Mouse (Mus musculus) brown adipose tissue, adult 24 weeks (tissue): Measurements from ENCODE around the gene Sult1b1. TPM values are rescaled to one million over a fixed set of nuclear protein-coding genes. Genes with fewer than 3 reads are reported as not detected.
"Not testable (repeated sequence)": the region's sequence is repeated elsewhere in the genome, so short reads cannot be mapped to it uniquely, and the experiment has no call there.

Experiments used
- H3K27ac ChIP-seq: fragments of 200-500 bp; replicated peaks from 2 replicates; pipeline ENCODE4 v1.5.1; 2012; ENCODE audit warnings: low read depth, mild to moderate bottlenecking, low read length
- H3K4me1 ChIP-seq: fragments of 200-500 bp; 2 replicates; pipeline ENCODE4 v1.6.1; 2012; ENCODE audit warnings: low read length, mixed read lengths; ENCODE audit not compliant: control insufficient read depth, insufficient read depth, insufficient read length
- H3K4me3 ChIP-seq: fragments of 200-500 bp; 2 replicates; pipeline ENCODE4 v1.5.1; 2012; ENCODE audit warnings: low read depth, mild to moderate bottlenecking, low read length, moderate library complexity; ENCODE audit not compliant: insufficient read depth
- polyA plus RNA-seq: library from polyadenylated mRNA; stranded (reverse); fragments of >200 nt; gene quantifications from 2 replicates; pipeline ENCODE4 v1.2.4, GENCODE M21; 2012; ENCODE audit not compliant: missing spikeins, insufficient read depth, insufficient read length

The Sult1b1 gene
- polyA plus RNA-seq, result not detected in 2 replicates

DNA sequence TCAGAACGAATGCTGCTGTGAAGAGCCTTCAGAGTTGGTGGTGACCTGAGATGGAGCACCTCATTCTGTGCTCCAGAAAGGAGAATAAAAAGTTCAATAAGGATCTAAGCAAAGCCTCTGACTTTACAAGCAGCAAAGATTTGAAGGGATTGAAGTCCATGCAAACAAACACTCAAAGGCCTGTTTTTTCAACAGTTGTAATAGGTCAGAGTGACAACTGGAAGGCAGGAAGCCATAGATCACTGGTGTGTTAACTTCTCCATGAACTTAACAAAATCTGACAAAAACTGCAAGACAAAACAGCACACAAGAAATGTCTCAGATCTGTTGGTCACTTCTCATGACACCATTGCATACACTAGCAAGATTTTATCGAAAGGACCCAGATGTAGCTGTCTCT lies at the start of gene Sult1b1:
Gene Sult1b1 (minus strand): TSS at position 85 of the 400 bp plus-strand sequence.
- Histone ChIP-seq H3K4me3 (no peak within 1 kb of the TSS), H3K4me1 (no peaks in the 10 kb centered on the region), H3K27ac (no peak within 1 kb of the TSS)

DNA sequence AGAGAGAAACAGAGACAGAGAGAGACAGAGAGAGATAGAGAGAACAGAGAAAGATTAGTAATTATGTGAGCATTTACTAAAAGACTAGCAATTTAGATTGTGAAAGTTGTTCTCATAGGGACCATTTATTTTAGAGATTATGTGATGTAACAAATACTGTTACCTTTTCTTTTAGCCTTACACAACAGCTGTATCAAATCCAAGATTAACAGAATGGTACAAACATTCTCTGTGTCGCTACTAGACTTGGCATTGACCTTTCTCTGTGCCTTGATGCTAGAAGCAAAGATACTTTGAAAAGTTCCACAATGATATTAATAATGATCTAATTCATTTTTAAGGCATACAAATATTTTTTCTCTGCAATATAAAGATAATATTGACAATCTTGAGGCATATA lies 42.4 kb upstream of the Sult1b1 start:
- Histone ChIP-seq H3K27ac (no peak overlapping the region), H3K4me3 (no peak overlapping the region), H3K4me1 (no peaks in the 10 kb centered on the region; the same call in 1 of the 2 replicates)

DNA sequence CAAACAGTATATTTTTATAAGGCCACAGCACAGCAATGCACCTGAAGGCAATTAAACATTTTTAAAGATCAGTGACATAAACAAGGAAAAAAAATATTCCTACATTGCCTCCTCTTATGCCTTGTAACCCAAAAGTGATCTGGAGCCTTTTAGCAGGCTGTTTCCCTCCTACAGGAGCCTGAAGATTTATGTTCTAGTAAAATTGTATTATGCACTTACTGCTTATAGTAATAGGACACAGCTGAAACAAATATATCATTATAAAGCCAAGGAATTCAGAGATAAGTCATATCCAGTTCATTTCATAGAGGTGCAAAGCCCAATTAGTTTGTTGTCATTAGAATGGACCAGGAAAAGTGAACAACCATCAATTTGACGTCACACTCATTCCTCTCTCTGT lies 36.2 kb upstream of the Sult1b1 start:
- no peak overlapping the region for H3K4me3 ChIP-seq
- no peak overlapping the region for H3K27ac ChIP-seq
- no peaks in the 10 kb centered on the region for H3K4me1 ChIP-seq

- Histone ChIP-seq H3K4me1 (no peaks in the 10 kb centered on the region), H3K4me3 (no peak overlapping the region), H3K27ac (no peak overlapping the region; the same call in 1 of the 2 replicates)
Measured at GRCm38 (mm10) chr5:87573490-87573889, 35.5 kb upstream of the Sult1b1 start.

DNA sequence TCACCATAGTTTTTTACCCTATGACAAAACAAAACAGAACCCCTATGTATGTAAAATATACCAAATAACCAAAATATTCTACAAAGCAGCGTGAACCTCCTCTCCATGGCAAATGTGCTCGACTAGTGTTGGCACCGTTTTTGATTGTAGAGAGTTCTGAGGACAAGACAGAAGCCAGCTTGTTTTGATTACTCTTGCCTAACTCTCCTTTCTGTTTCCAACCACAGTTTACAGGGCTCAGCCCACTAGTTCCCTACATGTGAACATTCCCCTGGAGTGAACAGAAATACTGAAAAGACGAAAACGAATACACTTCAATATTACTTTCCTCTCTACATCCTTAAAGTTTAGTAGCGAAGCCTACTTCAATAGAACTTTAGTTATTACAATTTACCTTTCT lies 34.8 kb upstream of the Sult1b1 start:
- H3K4me1 ChIP-seq, result no peaks in the 10 kb centered on the region
- H3K27ac ChIP-seq, result no peak overlapping the region
- no peak overlapping the region for H3K4me3 ChIP-seq

DNA sequence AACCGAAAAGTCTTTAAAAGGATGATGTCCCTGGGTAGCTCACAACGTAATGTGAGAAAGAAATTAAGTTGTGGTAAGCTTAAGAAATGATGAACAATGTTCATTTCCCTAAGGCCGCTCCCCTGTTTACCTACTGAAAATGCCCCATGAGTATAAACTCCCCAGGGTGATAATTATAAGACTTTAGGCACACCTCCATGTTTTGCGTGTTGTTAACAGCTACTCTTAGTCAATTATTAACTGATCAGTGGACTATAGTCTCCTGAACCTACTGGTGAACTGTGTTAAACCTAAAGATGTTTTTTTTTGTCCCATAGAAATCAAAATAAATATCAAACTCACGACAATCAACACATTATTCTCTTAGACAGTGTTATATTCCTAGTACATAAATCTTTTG lies 30.9 kb upstream of the Sult1b1 start, which contains the start of gene Sult1d1:
Gene Sult1d1 (minus strand): TSS at position 183 of the 400 bp plus-strand sequence.
- H3K4me1 ChIP-seq, result no peaks in the 10 kb centered on the region
- no peak within 1 kb of the TSS for H3K27ac ChIP-seq
- H3K4me3 ChIP-seq, result no peak within 1 kb of the TSS

GRCm38 (mm10) chr5:87567306-87567705 lies 29.3 kb upstream of the Sult1b1 start:
- Histone ChIP-seq H3K4me3 (no peak overlapping the region), H3K27ac (no peak overlapping the region), H3K4me1 (no peaks in the 10 kb centered on the region)

DNA sequence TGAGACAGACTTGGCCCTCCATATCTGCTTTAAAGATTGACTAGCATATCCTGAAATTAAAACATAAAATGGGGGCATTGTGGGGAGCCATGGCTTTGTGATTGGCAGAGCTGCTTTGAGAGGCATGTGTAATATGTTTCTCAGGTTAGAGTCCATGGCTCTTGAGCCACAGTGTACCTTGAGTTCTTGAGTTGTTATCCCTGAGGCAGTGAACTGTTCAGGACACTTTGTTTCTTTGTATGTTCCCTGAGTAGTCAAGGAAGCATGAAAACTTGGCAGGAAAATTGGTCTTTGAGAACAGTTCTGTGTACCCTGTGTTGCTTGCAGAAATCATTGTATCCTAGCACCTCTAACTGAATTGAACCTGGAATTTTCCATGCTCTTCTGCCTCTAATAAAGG lies 25.0 kb upstream of the Sult1b1 start:
- Histone ChIP-seq H3K27ac (no peak overlapping the region), H3K4me1 (no peaks in the 10 kb centered on the region), H3K4me3 (no peak overlapping the region)

GRCm38 (mm10) chr5:87562526-87562925 lies 24.5 kb upstream of the Sult1b1 start:
- H3K4me1 ChIP-seq, result no peaks in the 10 kb centered on the region
- no peak overlapping the region for H3K27ac ChIP-seq
- no peak overlapping the region for H3K4me3 ChIP-seq

GRCm38 (mm10) chr5:87560145-87560544 lies 22.1 kb upstream of the Sult1b1 start:
- no peak overlapping the region for H3K4me3 ChIP-seq
- H3K4me1 ChIP-seq, result no peaks in the 10 kb centered on the region
- no peak overlapping the region for H3K27ac ChIP-seq

GRCm38 (mm10) chr5:87550935-87551334 lies 12.9 kb upstream of the Sult1b1 start:
- Histone ChIP-seq H3K27ac (no peak overlapping the region), H3K4me3 (no peak overlapping the region), H3K4me1 (no peaks in the 10 kb centered on the region)

DNA sequence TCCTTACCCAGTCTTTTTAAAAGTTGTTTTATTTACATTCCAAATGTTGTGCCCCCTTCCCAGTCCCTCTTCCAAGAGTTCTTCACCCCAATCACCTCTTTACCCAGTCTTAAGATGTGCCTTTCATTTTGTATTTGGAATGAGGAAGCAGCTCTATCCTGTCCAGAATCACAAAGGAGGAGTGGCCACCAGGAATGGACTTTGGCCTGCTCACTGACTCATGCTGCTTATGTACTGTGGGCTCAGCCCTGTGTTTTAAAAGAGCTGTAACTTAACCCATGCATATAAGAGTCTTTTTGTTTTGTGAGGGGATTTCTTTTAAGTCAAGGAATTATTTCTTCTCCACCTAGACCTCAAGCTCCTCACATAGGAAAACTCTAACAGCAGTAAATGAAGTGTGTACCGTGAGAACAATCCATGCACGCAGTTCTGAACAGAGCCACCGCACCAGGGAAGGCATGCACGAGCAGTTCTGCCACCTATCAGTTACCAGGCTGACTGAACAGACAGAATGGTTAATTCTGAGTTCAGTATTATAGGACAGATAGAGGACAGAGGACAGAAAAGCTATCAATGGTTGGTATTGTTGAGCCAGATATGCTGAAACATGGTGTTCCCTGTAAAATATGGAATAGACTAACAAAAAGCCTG lies 1.9 kb downstream of the Sult1b1 start:
- no peaks in the 10 kb centered on the region for H3K4me1 ChIP-seq
- no peak overlapping the region for H3K4me3 ChIP-seq
- H3K27ac ChIP-seq, result no peak overlapping the region

GRCm38 (mm10) chr5:87532288-87532687 lies 5.7 kb downstream of the Sult1b1 start:
- Histone ChIP-seq H3K4me1 (no peaks in the 10 kb centered on the region), H3K4me3 (no peak overlapping the region), H3K27ac (no peak overlapping the region)

- H3K27ac ChIP-seq, H3K4me1 ChIP-seq, H3K4me3 ChIP-seq: not testable (repeated sequence)
Measured at GRCm38 (mm10) chr5:87523561-87523960, 14.4 kb downstream of the Sult1b1 start.

GRCm38 (mm10) chr5:87505776-87506458 lies 32.1 kb downstream of the Sult1b1 start:
- H3K4me1 ChIP-seq, result no peaks in the 10 kb centered on the region
- H3K4me3 ChIP-seq, result no peak overlapping the region
- no peak overlapping the region for H3K27ac ChIP-seq

GRCm38 (mm10) chr5:87502687-87503086 lies 35.3 kb downstream of the Sult1b1 start:
- Histone ChIP-seq H3K4me3 (no peak overlapping the region), H3K27ac (no peak overlapping the region), H3K4me1 (peaks cover 2% of the 10 kb centered on the region; the same call in 1 of the 2 replicates)
